10 mouse cellular contexts compared by ENCODE assay signal in genomic region chr5:148071800-148072199, GRCm38 (mm10).
DNase-seq lines count a peak whose midpoint lies in the region; ATAC-seq lines count a peak whose summit lies in the region.
"Had no signal": no experiment of that assay in that cellular context is flagged by ENCODE, and none has a peak within 500 bp of the region (broad histone marks: within the 10 kb centered on the region; RNA-seq: fewer than 3 reads in every experiment).

No protein-coding gene starts in this region.

- peak; percentile 66 for DNase-seq in gastrocnemius, postnatal 10 days
- no peak for DNase-seq in gastrocnemius, adult 18-20 months (ENCODE audit: low spot score)
- DNase-seq in neural tube, embryonic 10.5 days (ENCODE audit: extremely low spot score, low spot score), result peak; percentile 49
- DNase-seq in embryonic facial prominence, embryonic 11.5 days (ENCODE audit: low spot score), result peak; percentile 83
- peak; percentile 69 for DNase-seq in retina, postnatal 1 day
- no peak for DNase-seq in spleen, postnatal 14 days (ENCODE audit: low spot score in 2 of 2)
- no peak for DNase-seq in layer of hippocampus, adult 18-20 months (ENCODE audit: low spot score in 2 of 2)

- no peak overlapping the region for H3K4me3 ChIP-seq in neural tube, embryonic 15.5 days (replicated peaks)
- H3K4me3 ChIP-seq in embryonic facial prominence, embryonic 11.5 days (ENCODE audit: low read depth, low read length), result no peak overlapping the region
- H3K4me3 ChIP-seq: embryonic facial prominence, embryonic 12.5 days had no signal

- no peak overlapping the region for H3K4me2 ChIP-seq in neural tube, embryonic 15.5 days
- no peak overlapping the region for H3K4me2 ChIP-seq in embryonic facial prominence, embryonic 11.5 days (ENCODE audit: low read depth, low read length)
- H3K4me2 ChIP-seq: embryonic facial prominence, embryonic 12.5 days had no signal

- H3K9ac ChIP-seq in neural tube, embryonic 15.5 days (replicated peaks), result no peak overlapping the region
- H3K9ac ChIP-seq in embryonic facial prominence, embryonic 11.5 days (replicated peaks; ENCODE audit: low read length), result no peak overlapping the region
- H3K9ac ChIP-seq: embryonic facial prominence, embryonic 12.5 days had no signal

- 8% methylated on average over 9 of the region's 9 CpGs for WGBS in neural tube, embryonic 15.5 days
- 9% methylated on average over 9 of the region's 9 CpGs for WGBS in embryonic facial prominence, embryonic 11.5 days

- H3K9me3 ChIP-seq in neural tube, embryonic 15.5 days (replicated peaks), result no peaks in the 10 kb centered on the region
- no peaks in the 10 kb centered on the region for H3K9me3 ChIP-seq in embryonic facial prominence, embryonic 11.5 days (replicated peaks; ENCODE audit: control insufficient read depth, low read length)
- H3K9me3 ChIP-seq: embryonic facial prominence, embryonic 12.5 days had no signal

- no peak overlapping the region for H3K27ac ChIP-seq in neural tube, embryonic 15.5 days (replicated peaks)
- no peak overlapping the region for H3K27ac ChIP-seq in embryonic facial prominence, embryonic 11.5 days (replicated peaks; ENCODE audit: low read depth, low read length)
- H3K27ac ChIP-seq: embryonic facial prominence, embryonic 12.5 days had no signal

- H3K36me3 ChIP-seq in neural tube, embryonic 15.5 days, result no peaks in the 10 kb centered on the region
- no peaks in the 10 kb centered on the region for H3K36me3 ChIP-seq in embryonic facial prominence, embryonic 11.5 days (replicated peaks; ENCODE audit: control insufficient read depth, insufficient read depth, low read depth, low read length)
- H3K36me3 ChIP-seq: embryonic facial prominence, embryonic 12.5 days had no signal

- ATAC-seq in neural tube, embryonic 15.5 days (ENCODE audit: low FRiP score), result no peak
- ATAC-seq in embryonic facial prominence, embryonic 11.5 days (replicated peaks; ENCODE audit: insufficient number of reproducible peaks, low FRiP score, low TSS enrichment, low read depth), result no peak

- H3K4me1 ChIP-seq in neural tube, embryonic 15.5 days, result peaks cover 7% of the 10 kb centered on the region; the same call in 1 of the 2 replicates
- no peaks in the 10 kb centered on the region for H3K4me1 ChIP-seq in embryonic facial prominence, embryonic 11.5 days (ENCODE audit: control insufficient read depth, insufficient read depth, low read length)
- H3K4me1 ChIP-seq: embryonic facial prominence, embryonic 12.5 days had no signal

- H3K27me3 ChIP-seq in neural tube, embryonic 15.5 days (replicated peaks), result no peaks in the 10 kb centered on the region
- no peaks in the 10 kb centered on the region for H3K27me3 ChIP-seq in embryonic facial prominence, embryonic 11.5 days (ENCODE audit: control insufficient read depth, insufficient read depth, low read length)
- H3K27me3 ChIP-seq: CH12.LX; embryonic facial prominence, embryonic 12.5 days had no signal

Comparison
In these comparisons a context has a peak if more than half of its experiments do, and no peak if none do; other contexts are left out.
1. DNase-seq: peak in gastrocnemius, postnatal 10 days (single experiment), neural tube, embryonic 10.5 days (single experiment), embryonic facial prominence, embryonic 11.5 days (single experiment) and retina, postnatal 1 day (single experiment); none in gastrocnemius, adult 18-20 months (single experiment), spleen, postnatal 14 days (0 of 2) and layer of hippocampus, adult 18-20 months (0 of 2).